In genomic region chr10:67185491-67186081, GRCm38 (mm10) we compare ENCODE assay signal across 8 mouse cellular contexts.
DNase-seq lines count a peak whose midpoint lies in the region; ATAC-seq and TF ChIP-seq lines count a peak whose summit lies in the region.

No protein-coding gene starts in this region.

- peak; percentile 51 to 97 for TF ChIP-seq POLR2A in MEL (IDR thresholded peaks at IDR 0.05; ENCODE audit: control insufficient read depth in 1 of 2, insufficient read depth in 1 of 2, low read depth in 1 of 2, low read length in 2 of 2, poor library complexity in 1 of 2)

- no peak for TF ChIP-seq RAD21 in MEL (IDR thresholded peaks at IDR 0.05; ENCODE audit: low read depth, low read length)

- H3K4me1 ChIP-seq in MEL (ENCODE audit: control insufficient read depth in 1 of 2, insufficient read depth in 2 of 2, low read length in 2 of 2), result peaks cover 12 to 31% of the 10 kb centered on the region in 2 experiments
- peaks cover 15% of the 10 kb centered on the region for H3K4me1 ChIP-seq in lung, embryonic 16.5 days (replicated peaks; ENCODE audit: control insufficient read depth, insufficient read depth, low read length)

- TF ChIP-seq CTCF in MEL (IDR thresholded peaks at IDR 0.05 in 2 of 3, conservative IDR thresholded peaks at IDR 0.05 in 1 of 3; ENCODE audit: control insufficient read depth in 1 of 3, insufficient read depth in 1 of 3, low read depth in 2 of 3, low read length in 3 of 3, poor library complexity in 1 of 3, severe bottlenecking in 1 of 3), result peak in 1 of 3 experiments; percentile 15; a peak in 2 of 6 replicates

- peak overlapping the region; percentile 93 to 100 for H3K4me3 ChIP-seq in MEL (ENCODE audit: control insufficient read depth in 1 of 2, insufficient read depth in 1 of 2, low read depth in 2 of 2, low read length in 2 of 2)
- H3K4me3 ChIP-seq in lung, embryonic 16.5 days (ENCODE audit: low read length), result peak overlapping the region; percentile 46

- peaks cover 31% of the 10 kb centered on the region for H3K79me2 ChIP-seq in MEL (ENCODE audit: control insufficient read depth, insufficient read depth, low read length, poor library complexity)

- peak overlapping the region; percentile 56 for H3K4me2 ChIP-seq in lung, embryonic 16.5 days (ENCODE audit: low read depth, low read length)

- H3K9me3 ChIP-seq in MEL (replicated peaks; ENCODE audit: insufficient read depth, low read length), result no peaks in the 10 kb centered on the region
- H3K9me3 ChIP-seq in lung, embryonic 16.5 days (ENCODE audit: control insufficient read depth, low read length), result no peaks in the 10 kb centered on the region

- peak overlapping the region; percentile 100 for H3K27ac ChIP-seq in MEL (ENCODE audit: control insufficient read depth, low read depth, low read length)
- H3K27ac ChIP-seq in lung, embryonic 16.5 days (ENCODE audit: low read length), result peak overlapping the region; percentile 89

- peak overlapping the region; percentile 80 for H3K9ac ChIP-seq in MEL (ENCODE audit: control insufficient read depth, low read depth, low read length, poor library complexity, severe bottlenecking)
- peak overlapping the region; percentile 57 for H3K9ac ChIP-seq in lung, embryonic 16.5 days (ENCODE audit: low read length)

- peaks cover 0 to 27% of the 10 kb centered on the region in 2 experiments; a peak in 2 of 4 replicates for H3K36me3 ChIP-seq in MEL (ENCODE audit: control insufficient read depth in 1 of 2, insufficient read depth in 2 of 2, low read length in 2 of 2)
- H3K36me3 ChIP-seq in lung, embryonic 16.5 days (ENCODE audit: control insufficient read depth, insufficient read depth, low read length), result no peaks in the 10 kb centered on the region

- ATAC-seq in hematopoietic stem cell, adult 5-6 weeks (replicated peaks in 1 of 2; ENCODE audit: insufficient read depth in 1 of 2, low FRiP score in 2 of 2, low TSS enrichment in 1 of 2, low read depth in 1 of 2, poor library complexity in 2 of 2, severe bottlenecking in 2 of 2), result peak; percentile 88 to 92
- peak; percentile 88 for ATAC-seq in lung, embryonic 16.5 days (ENCODE audit: low read depth)

- DNase-seq in MEL (ENCODE audit: low read depth, low spot score), result peak; percentile 96
- peak; percentile 76 for DNase-seq in cerebellum, adult 8-10 months
- DNase-seq in forelimb bud, embryonic 11.5 days (ENCODE audit: low read depth, low spot score), result peak; percentile 78
- peak; percentile 71 for DNase-seq in layer of hippocampus, adult 9-10 months (ENCODE audit: low spot score)
- DNase-seq in ovary, postnatal 10 days (ENCODE audit: low spot score), result peak; percentile 41
- peak; percentile 66 to 69 for DNase-seq in thymus, postnatal 10 days (ENCODE audit: low spot score in 2 of 2)

- under 1% methylated on average over 23 of the region's 23 CpGs for WGBS in lung, embryonic 16.5 days

- no peaks in the 10 kb centered on the region for H3K27me3 ChIP-seq in MEL (ENCODE audit: control insufficient read depth in 1 of 2, insufficient read depth in 2 of 2, low read length in 2 of 2)
- H3K27me3 ChIP-seq in lung, embryonic 16.5 days (ENCODE audit: control insufficient read depth, insufficient read depth, low read depth, low read length), result no peaks in the 10 kb centered on the region

- TF ChIP-seq EP300 in MEL (IDR thresholded peaks at IDR 0.05; ENCODE audit: low read depth in 1 of 2, low read length in 2 of 2), result peak in 1 of 2 experiments; percentile 57; a peak in 2 of 4 replicates

TF ChIP-seq in MEL, 35 proteins besides CTCF, POLR2A, EP300 and RAD21:
- TF ChIP-seq USF2 (IDR thresholded peaks at IDR 0.05; ENCODE audit: borderline replicate concordance in 1 of 2, insufficient read depth in 1 of 2, low read depth in 1 of 2, low read length in 2 of 2) (no peak), HCFC1 (IDR thresholded peaks at IDR 0.05; ENCODE audit: low read depth, low read length) (peak; percentile 75), MXI1 (IDR thresholded peaks at IDR 0.05; ENCODE audit: low read depth, low read length) (peak; percentile 83), ZKSCAN1 (IDR thresholded peaks at IDR 0.05; ENCODE audit: low read depth, low read length) (no peak), MAZ (IDR thresholded peaks at IDR 0.05; ENCODE audit: low read depth, low read length) (0 out of 2 replicates have a peak, but pooled peaks have one; percentile 28), MYC (IDR thresholded peaks at IDR 0.05; ENCODE audit: low read depth, low read length) (peak; percentile 90), MYB (IDR thresholded peaks at IDR 0.05; ENCODE audit: low read depth, low read length) (peak; percentile 72; the same call in 1 of the 2 replicates), ZNF384 (IDR thresholded peaks at IDR 0.05; ENCODE audit: low read depth, low read length) (no peak), MEF2A (IDR thresholded peaks at IDR 0.05; ENCODE audit: extremely low read depth, insufficient replicate concordance, low read depth, low read length, poor library complexity, severe bottlenecking) (no peak), POLR2AphosphoS2 (IDR thresholded peaks at IDR 0.05; ENCODE audit: low read length) (peak; percentile 93), NRF1 (IDR thresholded peaks at IDR 0.05; ENCODE audit: insufficient read depth, low read depth, low read length, poor library complexity, severe bottlenecking) (no peak), RCOR1 (IDR thresholded peaks at IDR 0.05; ENCODE audit: low read depth, low read length) (peak; percentile 22; the same call in 1 of the 2 replicates), UBTF (IDR thresholded peaks at IDR 0.05; ENCODE audit: borderline replicate concordance, insufficient read depth, low read depth, low read length) (no peak), NELFE (IDR thresholded peaks at IDR 0.05; ENCODE audit: low read depth, low read length) (peak; percentile 93), CHD2 (IDR thresholded peaks at IDR 0.05; ENCODE audit: low read length) (no peak), MAX (IDR thresholded peaks at IDR 0.05; ENCODE audit: low read length) (peak; percentile 72), SMC3 (IDR thresholded peaks at IDR 0.05; ENCODE audit: low read depth, low read length) (no peak), CHD1 (IDR thresholded peaks at IDR 0.05; ENCODE audit: low read depth, low read length) (0 out of 2 replicates have a peak, but pooled peaks have one; percentile 62), POLR2AphosphoS5 (IDR thresholded peaks at IDR 0.05; ENCODE audit: borderline replicate concordance, low read depth, low read length) (peak; percentile 90; the same call in 1 of the 2 replicates), JUND (IDR thresholded peaks at IDR 0.05; ENCODE audit: low read depth, low read length) (no peak), SIN3A (IDR thresholded peaks at IDR 0.05; ENCODE audit: low read length) (peak; percentile 87), ZMIZ1 (IDR thresholded peaks at IDR 0.05; ENCODE audit: low read depth, low read length) (peak; percentile 97), USF1 (IDR thresholded peaks at IDR 0.05; ENCODE audit: low read depth, low read length) (peak; percentile 76), ZC3H11A (IDR thresholded peaks at IDR 0.05; ENCODE audit: low read depth, low read length) (no peak), MAFK (IDR thresholded peaks at IDR 0.05; ENCODE audit: borderline replicate concordance, low read depth, low read length) (no peak; the same call in 1 of the 2 replicates), ETS1 (IDR thresholded peaks at IDR 0.05; ENCODE audit: low read depth, low read length) (peak; percentile 88), ELF1 (IDR thresholded peaks at IDR 0.05; ENCODE audit: low read depth, low read length) (peak; percentile 46; the same call in 1 of the 2 replicates), TBP (IDR thresholded peaks at IDR 0.05; ENCODE audit: low read depth, low read length) (peak; percentile 95), BHLHE40 (IDR thresholded peaks at IDR 0.05; ENCODE audit: borderline replicate concordance, low read depth, low read length) (peak; percentile 85), TCF12 (IDR thresholded peaks at IDR 0.05; ENCODE audit: low read depth, low read length) (peak; percentile 80), E2F4 (IDR thresholded peaks at IDR 0.05; ENCODE audit: borderline replicate concordance, low read depth, low read length) (no peak), KAT2A (conservative IDR thresholded peaks at IDR 0.05; ENCODE audit: low read depth, low read length) (no peak)
TF ChIP-seq in MEL: peak in this region for 19.

Comparison
In these comparisons a context has a peak if more than half of its experiments do, and no peak if none do; other contexts are left out.
1. Peak in every context shown above with its lines: DNase-seq, ATAC-seq, H3K4me3 ChIP-seq and H3K27ac ChIP-seq.
2. DNase-seq: peak in every context shown above with its lines; median percentile 96 in MEL; 78 in forelimb bud, embryonic 11.5 days; 76 in cerebellum, adult 8-10 months; 71 in layer of hippocampus, adult 9-10 months; 68 in thymus, postnatal 10 days; 41 in ovary, postnatal 10 days.